Mouse (Mus musculus): ENCODE data around the gene Gabrb3. TPM values are rescaled to one million over a fixed set of nuclear protein-coding genes. Genes with fewer than 3 reads are reported as not detected.
"Not testable (repeated sequence)": the region's sequence is repeated elsewhere in the genome, so short reads cannot be mapped to it uniquely, and the experiment has no call there.

Gabrb3 gene
- total RNA-seq, 2 experiments from 2014 or later, result 0.05 to 0.06 TPM

DNA sequence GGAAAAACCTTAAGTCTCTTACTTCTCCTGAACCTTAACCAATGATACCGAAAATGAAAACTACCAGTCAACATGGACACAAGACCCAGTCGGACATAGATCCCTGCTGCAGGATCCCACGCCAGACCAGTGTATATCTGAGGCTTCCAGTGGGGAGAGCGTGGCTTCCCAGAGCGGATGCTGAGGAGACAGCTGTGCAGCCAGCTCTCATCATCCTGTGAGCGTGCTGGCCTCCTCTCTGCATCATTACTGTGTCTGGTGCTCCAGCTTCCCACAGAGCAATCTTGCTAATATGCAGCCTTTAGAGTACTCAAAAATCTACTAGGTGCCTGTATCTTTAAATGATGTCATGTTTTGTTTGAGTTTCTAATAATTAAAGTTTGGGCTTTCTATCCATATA, 257.9 kb downstream of the Gabrb3 start:
- TF ChIP-seq CTCF (IDR thresholded peaks at IDR 0.05), result no peak

GRCm38 (mm10) chr7:57689836-57690235, 270.3 kb downstream of the Gabrb3 start:
- Histone ChIP-seq H3K4me3 (no peak overlapping the region), H3K27ac (no peak overlapping the region)
- TF ChIP-seq CTCF (IDR thresholded peaks at IDR 0.05), result no peak
- no peak for DNase-seq
- intact Hi-C loops (cut with DNase I), result no loop called here

More for the DNA sequence above, 257.9 kb downstream of the Gabrb3 start:
- Histone ChIP-seq H3K27ac (no peak overlapping the region), H3K4me3 (no peak overlapping the region)
- no peak for DNase-seq
- intact Hi-C loops (cut with DNase I), result no loop called here

- TF ChIP-seq CTCF (IDR thresholded peaks at IDR 0.05), result no peak
- no peak for DNase-seq
- H3K4me3 ChIP-seq, result no peak overlapping the region
- intact Hi-C loops (cut with DNase I), result no loop called here
- no peak overlapping the region for H3K27ac ChIP-seq
These were observed 280.9 kb downstream of the Gabrb3 start for GRCm38 (mm10) chr7:57700370-57700769.

DNA sequence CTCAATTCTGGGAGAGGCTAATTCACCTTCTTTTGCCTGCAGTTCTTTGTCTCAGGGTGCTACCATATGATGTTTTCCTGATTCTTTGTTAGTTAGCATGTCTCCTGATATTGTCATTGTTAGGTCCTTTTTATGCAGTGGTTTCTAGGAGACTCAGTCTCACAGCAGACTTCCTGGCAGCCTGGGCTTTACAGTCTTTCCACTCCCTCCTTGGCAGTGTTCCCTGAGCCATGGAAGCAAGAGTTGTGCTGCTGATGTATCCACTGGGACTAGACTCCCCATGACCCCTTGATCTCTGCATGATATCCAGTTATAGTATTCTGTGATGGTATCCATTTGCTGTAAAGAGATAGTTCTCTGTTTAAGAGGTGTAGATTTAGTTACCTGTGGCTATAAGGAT, 281.6 kb downstream of the Gabrb3 start:
- Histone ChIP-seq H3K4me3 (no peak overlapping the region), H3K27ac (no peak overlapping the region)
- TF ChIP-seq CTCF (IDR thresholded peaks at IDR 0.05), result no peak
- DNase-seq, result no peak
- intact Hi-C loops (cut with DNase I), result no loop called here

GRCm38 (mm10) chr7:57703580-57703979, 284.1 kb downstream of the Gabrb3 start:
- DNase-seq, result peak; percentile 35
- Histone ChIP-seq H3K27ac (no peak overlapping the region), H3K4me3 (no peak overlapping the region)
- intact Hi-C loops (cut with DNase I), result no loop called here
- no peak for TF ChIP-seq CTCF (IDR thresholded peaks at IDR 0.05)

DNA sequence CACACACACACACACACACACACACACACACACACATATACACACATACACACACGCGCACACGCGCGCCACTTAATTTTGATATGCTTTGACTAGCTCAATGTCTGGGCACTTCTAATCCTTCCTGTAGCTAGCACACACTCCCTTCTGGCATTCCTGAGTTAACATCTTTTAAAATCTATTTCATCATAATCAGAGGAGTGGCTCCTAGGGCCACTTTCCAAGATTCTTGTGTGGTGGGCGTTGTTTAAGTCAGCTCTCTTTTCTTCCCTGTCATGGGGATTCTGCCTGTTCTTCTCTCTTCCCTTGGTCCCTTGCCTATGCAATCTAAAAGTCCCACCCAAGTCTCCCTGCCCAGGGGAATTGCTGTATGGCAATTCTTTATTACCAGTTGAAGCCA, 286.6 kb downstream of the Gabrb3 start:
- no peak for TF ChIP-seq CTCF (IDR thresholded peaks at IDR 0.05)
- Histone ChIP-seq H3K27ac (no peak overlapping the region), H3K4me3 (no peak overlapping the region)
- intact Hi-C loops (cut with DNase I), result no loop called here
- DNase-seq, result no peak

DNA sequence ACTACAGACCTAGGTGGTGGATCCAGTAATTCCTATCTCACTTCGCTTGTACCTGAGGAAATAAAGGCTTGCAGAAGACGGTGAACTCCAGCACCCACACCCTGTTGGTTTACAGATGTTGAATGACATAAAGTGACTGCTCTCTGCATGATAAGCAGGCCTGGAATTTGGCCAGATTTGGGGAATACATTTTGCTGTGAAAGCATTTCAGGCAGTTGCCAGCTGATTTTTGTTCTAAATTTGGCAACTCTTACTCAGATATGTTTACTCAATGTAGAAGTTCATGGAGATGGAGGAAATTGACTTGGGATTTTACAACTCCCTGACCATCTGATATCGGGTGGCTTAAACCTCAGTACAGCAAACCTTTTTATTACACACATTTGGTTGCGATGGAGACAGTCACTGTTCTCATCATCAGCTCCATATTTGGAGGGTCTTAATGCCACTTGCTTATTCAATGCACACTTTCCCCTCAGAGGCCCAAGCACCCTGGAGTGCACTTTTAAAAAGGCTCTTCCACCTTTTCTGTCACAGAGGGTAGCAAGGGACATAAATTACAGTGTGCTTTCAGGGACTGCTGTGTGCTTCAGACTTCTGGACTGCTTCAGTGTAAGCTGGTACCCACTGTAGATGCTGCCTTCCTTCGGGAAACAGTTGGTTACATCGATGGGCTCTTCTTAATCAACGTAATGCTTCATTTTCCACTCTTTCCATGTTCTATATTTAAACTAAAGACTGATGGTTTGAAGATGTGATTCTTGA, 287.7 kb downstream of the Gabrb3 start:
- intact Hi-C loops (cut with DNase I), result no loop called here
- no peak overlapping the region for H3K27ac ChIP-seq
- H3K4me3 ChIP-seq, result no peak overlapping the region
- no peak for DNase-seq
- no peak for TF ChIP-seq CTCF (IDR thresholded peaks at IDR 0.05)

DNA sequence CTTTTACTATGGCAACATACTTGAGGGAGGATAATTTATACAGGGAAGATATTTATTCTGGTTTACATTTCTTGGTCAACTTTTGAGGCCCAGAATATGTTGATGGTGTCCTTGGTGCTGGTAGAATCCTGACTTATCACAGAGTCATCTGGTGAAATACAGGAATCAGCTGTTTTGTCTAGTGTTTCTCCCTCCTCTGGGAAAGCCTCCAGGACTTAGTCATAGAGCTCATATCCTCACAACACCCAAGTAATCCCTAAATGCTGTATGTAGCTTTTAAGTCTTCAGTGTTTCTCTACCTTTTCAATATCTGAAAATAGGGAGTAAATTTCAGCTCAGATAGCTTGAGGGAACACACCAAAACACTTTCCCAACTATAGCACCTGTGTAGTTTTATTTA, 292.2 kb downstream of the Gabrb3 start:
- DNase-seq, result no peak
- no peak overlapping the region for H3K4me3 ChIP-seq
- H3K27ac ChIP-seq, result no peak overlapping the region
- no peak for TF ChIP-seq CTCF (IDR thresholded peaks at IDR 0.05)
- intact Hi-C loops (cut with DNase I), result no loop called here

DNA sequence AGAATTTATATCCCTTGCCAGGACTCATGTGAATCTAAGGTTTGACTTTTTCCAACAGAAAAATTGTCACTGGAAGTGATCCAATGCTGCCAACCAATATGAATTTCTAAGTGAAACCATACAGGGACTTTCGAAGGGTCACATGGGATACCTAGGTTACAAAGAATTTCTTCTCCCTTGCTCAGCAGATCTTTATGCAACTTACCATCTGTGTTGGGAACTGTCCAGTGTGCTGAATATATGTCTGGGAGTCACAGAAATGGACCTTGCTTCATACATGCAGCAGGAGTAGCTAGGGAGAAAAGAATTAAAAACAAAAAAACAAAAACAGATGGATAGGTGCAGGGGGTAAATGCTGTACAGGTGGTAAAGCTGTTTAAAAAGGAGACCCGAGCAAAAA, 327.3 kb downstream of the Gabrb3 start:
- no peak for TF ChIP-seq CTCF (IDR thresholded peaks at IDR 0.05)
- Histone ChIP-seq H3K27ac (no peak overlapping the region), H3K4me3 (no peak overlapping the region)
- no peak for DNase-seq
- intact Hi-C loops (cut with DNase I), result no loop called here

GRCm38 (mm10) chr7:57760466-57760865, 341.0 kb downstream of the Gabrb3 start:
- H3K27ac ChIP-seq, result no peak overlapping the region
- no peak overlapping the region for H3K4me3 ChIP-seq
- DNase-seq, result no peak
- intact Hi-C loops (cut with DNase I), result no loop called here
- no peak for TF ChIP-seq CTCF (IDR thresholded peaks at IDR 0.05)

- H3K27ac ChIP-seq, result no peak overlapping the region
- no peak for TF ChIP-seq CTCF (IDR thresholded peaks at IDR 0.05)
- no peak for DNase-seq
- H3K4me3 ChIP-seq, result no peak overlapping the region
- intact Hi-C loops (cut with DNase I), result no loop called here
These were observed 359.3 kb downstream of the Gabrb3 start for GRCm38 (mm10) chr7:57778754-57779153.

- DNase-seq; H3K4me3 ChIP-seq; H3K27ac ChIP-seq; intact Hi-C loops (cut with DNase I): not testable (repeated sequence)
These were observed 366.6 kb downstream of the Gabrb3 start for GRCm38 (mm10) chr7:57786102-57786501.

- Histone ChIP-seq H3K27ac (no peak overlapping the region), H3K4me3 (no peak overlapping the region)
- intact Hi-C loops (cut with DNase I), result no loop called here
- TF ChIP-seq CTCF (IDR thresholded peaks at IDR 0.05), result no peak
- DNase-seq, result no peak
These were observed 368.0 kb downstream of the Gabrb3 start for GRCm38 (mm10) chr7:57787520-57787919.

GRCm38 (mm10) chr7:57803266-57803665, 383.8 kb downstream of the Gabrb3 start:
- no peak overlapping the region for H3K27ac ChIP-seq
- no peak for DNase-seq
- intact Hi-C loops (cut with DNase I), result no loop called here
- H3K4me3 ChIP-seq, result no peak overlapping the region
- no peak for TF ChIP-seq CTCF (IDR thresholded peaks at IDR 0.05)
